Mouse (Mus musculus) neural tube, postnatal 0 days (tissue): ENCODE measurements around the gene Hba-a2. TPM values are rescaled to one million over a fixed set of nuclear protein-coding genes. Genes with fewer than 3 reads are reported as not detected.

ENCODE experiments used
- polyA plus RNA-seq: library from polyadenylated mRNA; unstranded; fragments of >200 nt; fragmentation: Nextera tagmentation; extraction: Ambion mirVana; gene quantifications from 2 replicates; pipeline ENCODE4 v1.2.1, GENCODE M21; 2015

The Hba-a2 gene
- polyA plus RNA-seq: 1,560 and 2,040 TPM in 2 replicates

GRCm38 (mm10) chr11:32296203-32296602 lies at the start of gene Hba-a2:
TSS of gene Hba-a2 (plus strand) at chr11:32296489.

DNA sequence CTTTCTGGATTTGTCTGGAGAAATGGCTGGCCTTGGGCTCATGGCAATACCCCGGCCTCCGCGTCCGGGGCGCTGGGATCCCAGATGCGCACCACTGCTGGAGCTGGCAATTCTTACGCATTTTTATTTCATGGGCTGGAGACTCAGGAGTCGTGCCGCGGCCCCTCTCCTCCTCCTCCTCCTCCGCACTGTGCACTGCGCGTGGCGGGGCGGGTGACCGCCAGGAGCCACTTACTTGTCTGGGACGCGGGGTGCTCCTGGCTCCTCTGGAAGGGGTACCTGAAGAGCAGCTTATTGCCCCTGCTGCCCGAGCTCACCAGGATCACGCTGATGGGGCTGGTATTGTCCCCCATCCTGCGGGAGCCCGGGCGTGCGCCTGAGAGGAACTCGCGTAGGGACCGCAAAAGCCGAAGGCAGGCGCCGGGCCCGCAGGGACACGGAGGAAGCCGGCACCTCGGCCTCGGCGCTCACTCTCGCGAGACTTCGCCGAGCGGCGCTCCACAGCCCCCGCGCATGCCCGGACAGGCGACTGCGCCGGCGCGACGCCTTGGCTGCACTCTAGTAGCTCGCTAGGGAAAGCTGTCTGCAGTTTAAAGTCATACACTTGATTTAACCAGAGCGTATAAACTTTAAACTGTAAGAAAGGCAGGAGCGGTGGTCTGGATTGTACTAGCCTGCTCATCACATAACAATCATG lies 29.0 kb upstream of the Hba-a2 start, which contains the start of gene Nprl3:
TSS of gene Nprl3 (minus strand) at position 520 of the 697 bp plus-strand sequence.

GRCm38 (mm10) chr11:32276347-32276746 lies 19.9 kb upstream of the Hba-a2 start, which contains the start of gene Hba-x:
TSS of gene Hba-x (plus strand) at chr11:32276400.

DNA sequence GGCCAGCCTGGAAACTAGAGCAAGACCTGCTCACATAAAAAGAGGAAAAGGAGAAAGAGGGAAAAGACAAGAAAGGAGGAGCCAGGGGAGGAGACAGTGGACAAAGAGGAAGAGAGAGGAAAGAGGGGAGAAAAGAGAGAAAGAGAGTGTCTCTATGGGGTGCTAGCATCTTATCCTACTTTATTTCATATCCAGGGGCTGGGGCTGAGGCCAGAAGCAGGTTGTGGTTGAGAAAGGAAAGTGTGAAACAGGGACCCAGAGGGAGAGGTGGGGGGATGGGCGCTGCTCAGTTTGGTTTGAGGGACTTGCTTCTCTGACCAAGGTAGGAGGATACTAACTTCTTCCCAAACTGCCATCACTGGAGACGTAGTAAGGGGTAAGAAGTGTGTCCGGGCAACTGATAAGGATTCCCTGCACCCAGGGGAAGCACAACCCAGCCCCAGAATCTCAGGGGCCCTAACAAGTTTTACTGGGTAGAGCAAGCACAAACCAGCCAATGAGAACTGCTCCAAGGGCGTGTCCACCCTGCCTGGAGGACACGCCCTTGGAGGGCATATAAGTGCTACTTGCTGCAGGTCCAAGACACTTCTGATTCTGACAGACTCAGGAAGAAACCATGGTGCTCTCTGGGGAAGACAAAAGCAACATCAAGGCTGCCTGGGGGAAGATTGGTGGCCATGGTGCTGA lies 13.1 kb upstream of the Hba-a2 start, which contains the start of gene Hba-a1:
TSS of gene Hba-a1 (plus strand) at position 421 of the 687 bp plus-strand sequence.

DNA sequence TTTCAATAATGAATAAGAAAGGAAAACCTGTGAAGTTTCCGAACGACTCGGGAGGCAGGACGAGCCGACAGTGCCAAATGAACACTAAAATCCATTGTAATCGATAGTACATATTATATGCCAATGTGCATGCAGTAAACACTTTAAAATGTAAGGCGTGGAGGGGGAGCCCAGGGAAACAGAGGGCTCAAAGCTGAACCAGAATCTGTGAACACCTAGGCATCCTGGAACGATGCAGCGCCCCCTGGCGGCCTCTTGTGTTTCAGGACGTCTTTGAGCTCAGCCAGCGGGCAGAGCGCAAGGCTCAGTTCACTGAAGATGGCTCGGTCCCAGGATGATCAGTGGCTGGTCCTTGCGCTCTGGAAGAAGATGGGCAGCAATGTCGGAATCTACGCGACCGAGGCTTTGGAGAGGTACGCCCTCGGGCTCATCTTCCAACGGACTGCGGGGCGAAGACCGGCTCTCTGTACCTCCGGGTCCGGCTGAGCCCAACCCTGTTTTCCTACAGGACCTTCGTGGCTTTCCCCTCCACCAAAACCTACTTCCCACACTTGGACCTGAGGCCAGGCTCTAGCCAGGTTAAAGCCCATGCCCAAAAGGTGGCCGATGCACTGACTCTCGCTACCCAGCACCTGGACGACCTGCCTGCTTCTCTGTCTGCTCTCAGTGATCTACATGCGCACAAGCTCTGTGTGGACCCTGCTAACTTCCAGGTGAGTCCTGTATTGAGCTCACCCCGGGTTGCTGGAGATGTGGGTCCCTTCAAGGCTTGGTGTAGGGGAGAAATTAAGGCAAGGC lies 9.4 kb upstream of the Hba-a2 start, which contains the start of gene Hbq1b:
TSS of gene Hbq1b (plus strand) at position 271 of the 798 bp plus-strand sequence.

GRCm38 (mm10) chr11:32299865-32300264 lies 3.6 kb downstream of the Hba-a2 start, which contains the start of gene Hbq1a:
TSS of gene Hbq1a (plus strand) at chr11:32300069.

Other genes starting within 250 kb of the Hba-a2 start
- not detected in 2 replicates for gene Il9r, start 96.2 kb upstream of the Hba-a2 start, polyA plus RNA-seq
- gene Snrnp25, start 91.1 kb upstream of the Hba-a2 start, polyA plus RNA-seq: 48.3 and 58.2 TPM in 2 replicates
- 25.0 and 25.1 TPM in 2 replicates for gene Rhbdf1, start 74.2 kb upstream of the Hba-a2 start, polyA plus RNA-seq
- 28.0 and 32.0 TPM in 2 replicates for gene Mpg, start 70.0 kb upstream of the Hba-a2 start, polyA plus RNA-seq
- gene Nprl3, start 28.8 kb upstream of the Hba-a2 start, polyA plus RNA-seq: 35.9 and 37.7 TPM in 2 replicates
- gene Hba-x, start 20.1 kb upstream of the Hba-a2 start, polyA plus RNA-seq: 0.39 TPM in 1 of 2 replicates, not detected in the other
- 657 and 870 TPM in 2 replicates for gene Hba-a1, start 13.0 kb upstream of the Hba-a2 start, polyA plus RNA-seq
- 1.1 and 1.6 TPM in 2 replicates for gene Hbq1b, start 9.5 kb upstream of the Hba-a2 start, polyA plus RNA-seq
- 1.1 and 1.8 TPM in 2 replicates for gene Hbq1a, start 3.6 kb downstream of the Hba-a2 start, polyA plus RNA-seq
- 7.9 and 10.1 TPM in 2 replicates for gene Sh3pxd2b, start 51.3 kb downstream of the Hba-a2 start, polyA plus RNA-seq
- gene Ubtd2, start 158.9 kb downstream of the Hba-a2 start, polyA plus RNA-seq: 25.4 and 28.0 TPM in 2 replicates
- 0.32 TPM in 1 of 2 replicates, not detected in the other for gene Efcab9, start 235.6 kb downstream of the Hba-a2 start, polyA plus RNA-seq
- 1.6 and 1.8 TPM in 2 replicates for gene Stk10, start 236.8 kb downstream of the Hba-a2 start, polyA plus RNA-seq